Mouse (Mus musculus) embryonic fibroblast, embryonic 13.5 days (primary cell): ENCODE measurements around the gene Olfr551.
"Not testable (repeated sequence)": the region's sequence is repeated elsewhere in the genome, so short reads cannot be mapped to it uniquely, and the experiment has no call there.

ENCODE experiments used
- CTCF ChIP-seq: IDR thresholded peaks from 2 replicates; pipeline ENCODE4 v1.5.1; 2011; ENCODE audit warnings: mild to moderate bottlenecking, control low read depth, low read length, moderate library complexity, borderline replicate concordance; ENCODE audit not compliant: insufficient read depth
- POLR2A ChIP-seq: IDR thresholded peaks from 2 replicates; pipeline ENCODE4 v1.6.1; 2011; ENCODE audit warnings: low read depth, mild to moderate bottlenecking, control low read depth, low read length, moderate library complexity

GRCm38 (mm10) chr7:102620368-102620767 lies 28.7 kb upstream of the Olfr551 start:
- TF ChIP-seq POLR2A, CTCF: not testable (repeated sequence)
